Mouse (Mus musculus): ENCODE measurements around the gene Fam181b.

The Fam181b gene

GRCm38 (mm10) chr7:93079785-93080730, at the start of gene Fam181b:
Fam181b (plus strand) TSS chr7:93079865.
- peak; percentile 11 for DNase-seq (ENCODE audit: low spot score)

DNA sequence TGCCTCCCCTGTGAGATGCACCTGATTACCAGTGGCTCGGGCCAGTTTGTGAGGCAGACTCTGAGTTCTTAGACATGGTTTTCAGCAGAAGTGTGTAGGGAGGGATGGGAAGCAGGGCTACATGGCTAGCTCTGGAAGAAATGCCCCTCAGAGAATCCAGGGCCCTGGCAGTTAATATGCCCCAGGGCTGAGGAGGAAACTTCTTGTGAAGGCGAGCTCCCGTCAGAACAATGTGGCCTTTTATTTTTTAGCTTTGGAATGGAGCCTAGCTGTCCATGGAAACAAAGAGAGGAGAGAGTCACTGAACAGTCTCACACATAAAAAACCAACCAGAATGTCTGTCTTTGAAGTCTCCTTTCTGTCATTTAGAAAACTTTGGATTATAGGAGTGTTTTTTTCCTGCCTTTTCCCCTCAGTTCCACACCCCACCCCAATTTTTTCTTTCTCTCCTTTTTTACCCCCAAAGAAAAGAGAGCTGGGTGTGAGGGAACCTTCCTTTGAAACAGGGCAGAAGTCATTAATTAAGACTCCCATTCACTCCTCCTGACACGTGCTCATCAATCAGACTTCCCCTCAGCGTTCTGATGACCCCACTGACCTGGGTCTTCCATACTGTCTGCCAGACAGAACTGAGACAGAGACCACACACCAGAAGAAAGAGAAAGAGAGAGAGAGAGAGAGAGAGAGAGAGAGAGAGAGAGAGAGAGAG, 41.7 kb upstream of the Fam181b start:
- DNase-seq (ENCODE audit: low spot score) = no peak

GRCm38 (mm10) chr7:93038472-93038828, 41.2 kb upstream of the Fam181b start:
- no peak for DNase-seq (ENCODE audit: low spot score)

- no peak for DNase-seq (ENCODE audit: low spot score)
Observed at GRCm38 (mm10) chr7:93039542-93039941, 40.1 kb upstream of the Fam181b start.

GRCm38 (mm10) chr7:93044359-93044758, 35.3 kb upstream of the Fam181b start:
- DNase-seq (ENCODE audit: low spot score) = no peak

- no peak for DNase-seq (ENCODE audit: low spot score)
Observed at GRCm38 (mm10) chr7:93044788-93045187, 34.9 kb upstream of the Fam181b start.

DNA sequence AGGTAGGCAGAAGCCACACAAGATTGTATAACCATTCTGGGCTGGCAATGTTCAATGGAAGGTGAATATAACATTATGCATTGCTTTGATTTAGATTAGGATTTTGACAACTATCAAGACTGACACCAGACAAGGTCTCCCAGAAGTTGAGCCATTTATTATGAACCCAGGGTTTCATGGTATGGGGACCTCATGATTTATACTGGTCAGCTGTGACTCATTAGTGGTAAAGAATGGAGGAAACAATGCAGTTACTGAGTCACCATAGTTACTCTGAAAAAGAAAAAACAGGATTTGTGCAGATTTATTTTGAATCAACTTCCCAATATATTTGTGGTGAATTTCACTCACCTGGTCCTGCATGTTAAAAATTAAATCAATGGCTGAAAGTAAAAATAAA, 18.8 kb upstream of the Fam181b start:
- DNase-seq (ENCODE audit: low spot score) = no peak

DNA sequence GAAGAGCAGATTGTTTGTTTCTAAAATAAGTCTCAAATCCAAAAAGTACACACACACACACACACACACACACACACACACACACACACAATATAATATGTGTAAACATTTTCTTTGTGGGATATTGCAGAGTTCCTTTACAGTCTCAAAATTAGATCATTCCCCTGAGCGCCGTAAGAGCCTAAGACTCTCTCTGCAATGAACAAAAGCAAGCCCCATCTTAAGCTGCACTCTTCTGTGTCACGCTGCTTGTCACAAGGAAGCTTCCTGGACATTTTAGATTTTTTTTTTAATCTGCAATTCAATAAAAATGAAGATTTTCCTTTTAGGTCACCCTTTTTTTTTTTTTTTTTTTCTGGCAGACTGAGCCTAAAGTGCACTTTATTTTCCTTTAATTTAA, 17.9 kb upstream of the Fam181b start:
- no peak for DNase-seq (ENCODE audit: low spot score)

DNA sequence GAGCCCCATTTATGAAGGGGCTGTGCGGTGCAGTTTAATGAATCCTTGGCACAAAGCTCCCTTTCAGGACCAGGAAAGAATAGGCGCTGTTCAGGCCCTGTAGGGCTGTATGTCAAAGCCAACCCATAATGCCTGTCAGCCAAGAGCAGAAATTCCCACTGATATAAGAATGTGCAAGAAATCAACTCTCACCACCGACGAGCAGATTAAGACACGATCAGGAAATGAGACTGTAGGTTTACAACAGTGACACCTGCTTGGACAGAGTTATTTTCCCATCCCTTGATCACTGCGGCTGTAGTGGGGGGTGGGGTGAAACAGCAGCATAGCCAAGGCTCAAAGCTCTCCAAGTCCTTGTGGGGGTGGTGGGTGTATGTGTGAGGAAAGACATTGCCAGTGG, 17.5 kb upstream of the Fam181b start:
- no peak for DNase-seq (ENCODE audit: low spot score)

- no peak for DNase-seq (ENCODE audit: low spot score)
Observed at GRCm38 (mm10) chr7:93067464-93068015, 12.1 kb upstream of the Fam181b start.

DNA sequence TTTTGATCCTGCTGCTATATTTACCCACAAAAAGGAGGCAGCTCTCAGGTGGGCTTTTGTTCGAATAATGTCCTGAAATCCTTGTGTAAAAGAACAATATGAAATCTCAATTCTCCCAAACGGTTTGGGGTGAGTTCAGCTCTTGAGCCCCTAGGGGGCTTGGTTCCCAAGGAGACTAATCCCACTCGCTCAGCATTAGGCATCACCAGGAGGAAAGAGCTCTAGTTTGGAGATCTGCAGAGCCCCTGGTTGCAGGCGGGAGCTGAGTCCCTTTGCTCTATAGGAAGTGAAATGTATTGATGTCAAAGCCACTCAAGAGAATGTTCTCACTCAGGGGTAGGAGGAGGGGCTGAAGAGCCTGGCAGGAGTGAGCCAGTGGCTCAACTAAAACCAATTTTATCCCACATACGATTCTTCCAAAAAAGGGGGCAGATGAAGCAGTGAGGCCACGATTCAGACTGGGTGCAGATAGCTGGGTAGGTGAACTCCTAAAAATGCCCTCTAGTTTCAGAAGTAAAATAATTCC, 3.2 kb upstream of the Fam181b start:
- no peak for DNase-seq (ENCODE audit: low spot score)

DNA sequence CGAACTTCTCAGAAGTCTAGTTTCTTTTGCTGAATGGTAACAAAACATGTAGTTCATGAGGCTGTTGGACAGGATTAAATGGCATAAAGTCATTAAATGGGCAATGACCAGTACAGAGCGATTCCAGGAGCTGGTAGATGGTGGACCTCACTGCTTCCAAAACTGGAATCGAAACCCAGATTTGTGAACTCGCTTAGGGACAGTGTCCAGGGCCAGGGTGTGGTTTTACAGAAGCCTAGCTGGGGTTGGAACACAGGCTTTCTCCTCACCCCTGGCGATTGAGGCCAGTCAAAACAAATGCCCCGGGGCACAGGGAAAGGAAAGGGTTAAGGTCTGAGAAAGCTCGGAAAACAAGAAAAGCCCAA, 263 bp upstream of the Fam181b start:
- DNase-seq (ENCODE audit: low spot score) = no peak

- no peak for DNase-seq (ENCODE audit: low spot score)
Observed at GRCm38 (mm10) chr7:93080731-93081430, 1.2 kb downstream of the Fam181b start.

DNA sequence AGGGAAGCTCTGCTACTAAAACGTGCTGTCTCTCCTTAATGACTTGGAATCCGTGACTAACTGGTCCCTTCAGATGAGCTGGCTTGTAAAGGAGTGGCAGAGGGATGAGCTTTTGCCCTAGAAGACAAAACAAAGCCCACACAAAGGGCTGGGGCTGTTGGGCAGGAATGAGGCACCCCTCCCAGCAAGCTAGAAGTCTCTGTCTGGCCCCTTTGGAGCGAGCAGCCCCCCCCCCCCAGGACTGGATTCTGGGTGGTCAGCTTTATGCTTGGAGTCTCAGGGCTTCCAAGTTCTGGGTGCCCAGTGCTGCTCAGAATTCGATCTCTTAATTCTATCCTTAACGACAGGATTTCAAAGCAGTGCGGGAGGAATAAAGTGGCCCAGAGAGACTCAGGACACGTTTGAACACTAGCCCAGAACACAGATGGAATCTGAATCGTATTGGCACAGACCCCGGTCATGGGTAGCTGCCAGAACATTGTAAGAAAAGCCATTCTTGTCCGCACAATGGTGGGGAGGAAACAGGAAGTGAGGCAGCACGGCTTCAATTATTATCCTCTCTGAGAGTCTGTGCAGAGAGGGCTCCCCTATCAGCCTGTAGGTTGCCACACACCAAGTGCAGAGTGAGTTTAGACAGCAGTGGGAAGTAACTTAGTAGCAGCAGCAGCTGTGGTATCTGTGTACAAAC, 13.8 kb downstream of the Fam181b start:
- no peak for DNase-seq (ENCODE audit: low spot score)

GRCm38 (mm10) chr7:93095511-93095910, 15.8 kb downstream of the Fam181b start:
- no peak for DNase-seq (ENCODE audit: low spot score)

- DNase-seq (ENCODE audit: low spot score) = no peak
Observed at GRCm38 (mm10) chr7:93104776-93105340, 25.2 kb downstream of the Fam181b start.

DNA sequence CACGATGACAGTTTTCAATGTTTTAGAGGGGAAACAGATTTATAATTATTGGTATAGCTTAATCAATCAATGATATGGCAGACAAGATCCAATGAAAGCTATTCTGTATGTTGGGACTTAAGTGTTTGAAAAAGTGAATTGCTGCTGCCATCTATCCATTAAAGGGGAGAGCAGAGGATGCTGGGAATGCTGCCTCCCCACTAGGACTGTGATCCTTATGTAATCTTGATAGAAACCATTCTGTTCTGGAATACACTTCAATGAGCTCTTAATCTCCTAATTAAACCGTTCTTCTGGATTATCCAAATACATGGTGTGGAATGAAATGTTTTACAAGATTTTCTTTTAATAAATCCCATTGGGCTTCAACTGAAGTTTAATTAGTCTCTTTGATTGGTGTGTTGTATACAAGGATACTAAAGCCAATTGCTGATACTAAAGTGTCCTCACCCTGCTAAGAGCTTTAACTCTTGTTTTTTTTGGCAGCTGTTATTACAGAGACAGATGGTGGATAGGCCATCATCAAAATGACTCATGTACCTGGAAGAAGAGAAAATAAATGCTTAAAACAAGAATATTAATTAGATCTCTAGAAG, 30.8 kb downstream of the Fam181b start:
- no peak for DNase-seq (ENCODE audit: low spot score)

GRCm38 (mm10) chr7:93111056-93111455, 31.4 kb downstream of the Fam181b start:
- no peak for DNase-seq (ENCODE audit: low spot score)

DNA sequence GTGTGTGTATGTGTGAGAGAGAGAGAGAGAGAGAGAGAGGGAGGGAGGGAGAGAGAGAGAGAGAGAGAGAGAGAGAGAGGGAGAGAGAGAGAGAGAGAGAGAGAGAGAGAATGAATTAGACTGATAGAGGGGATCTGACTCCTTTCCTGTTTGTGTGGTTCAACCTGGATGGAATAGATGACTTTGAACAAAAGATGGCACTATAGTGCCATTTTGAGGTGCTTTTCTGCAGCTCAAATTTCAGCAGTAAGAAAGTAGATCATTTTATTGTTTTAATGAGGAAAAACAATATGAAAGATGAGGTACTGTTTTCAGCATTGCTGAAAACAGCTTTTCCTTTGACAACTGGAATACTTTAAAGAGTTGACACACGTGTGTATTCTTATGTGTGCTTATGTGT, 37.9 kb downstream of the Fam181b start:
- no peak for DNase-seq (ENCODE audit: low spot score)

GRCm38 (mm10) chr7:93123936-93124335, 44.3 kb downstream of the Fam181b start:
- no peak for DNase-seq (ENCODE audit: low spot score)

Measured in urinary bladder, postnatal 25 days (tissue).